Mouse (Mus musculus) gastrocnemius, postnatal 36 days (tissue): ENCODE measurements around the gene Sesn3. TPM values are rescaled to one million over a fixed set of nuclear protein-coding genes. Genes with fewer than 3 reads are reported as not detected.
"Not testable (repeated sequence)": the region's sequence is repeated elsewhere in the genome, so short reads cannot be mapped to it uniquely, and the experiment has no call there.

Experiments used
- DNase-seq, 2 experiments: peaks; one replicate each; pipeline ENCODE4 v3.0.0; 2022
- intact Hi-C: fragments of 180-260 bp; cut with DNase I; formaldehyde crosslinking; loops from one replicate; pipeline ENCODE4 v1.15.1; 2025
- total RNA-seq, 2 experiments: library from RNA; stranded (reverse); gene quantifications; 2 replicates each; pipeline ENCODE4 v1.2.3; 2021

The Sesn3 gene
- total RNA-seq, 2 experiments from 2014 or later: 20.6 to 24.4 TPM

DNA sequence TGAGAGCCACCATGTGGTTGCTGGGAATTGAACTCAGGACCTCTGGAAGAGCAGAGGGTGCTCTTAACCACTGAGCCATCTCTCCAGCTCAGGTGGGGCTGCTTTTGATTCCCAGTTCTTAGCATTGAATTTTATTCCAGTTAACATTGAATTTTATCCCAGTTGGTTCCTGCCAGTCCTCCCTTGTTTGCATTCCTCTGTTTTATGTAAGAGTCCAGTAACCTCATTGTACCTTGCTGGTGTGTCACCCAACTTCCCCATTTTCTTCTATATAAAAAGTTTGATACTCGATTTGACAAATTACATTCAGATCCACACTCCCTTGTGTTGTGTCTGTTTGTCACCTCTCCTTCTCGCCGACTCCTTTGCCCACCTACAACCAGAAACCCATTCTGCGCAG lies 71.0 kb downstream of the Sesn3 start:
- intact Hi-C loops: loop anchor here (5.0 kb wide), 1 partner anchor 1134 kb away; no protein-coding TSS in a partner anchor
- DNase-seq: not testable (repeated sequence)

DNA sequence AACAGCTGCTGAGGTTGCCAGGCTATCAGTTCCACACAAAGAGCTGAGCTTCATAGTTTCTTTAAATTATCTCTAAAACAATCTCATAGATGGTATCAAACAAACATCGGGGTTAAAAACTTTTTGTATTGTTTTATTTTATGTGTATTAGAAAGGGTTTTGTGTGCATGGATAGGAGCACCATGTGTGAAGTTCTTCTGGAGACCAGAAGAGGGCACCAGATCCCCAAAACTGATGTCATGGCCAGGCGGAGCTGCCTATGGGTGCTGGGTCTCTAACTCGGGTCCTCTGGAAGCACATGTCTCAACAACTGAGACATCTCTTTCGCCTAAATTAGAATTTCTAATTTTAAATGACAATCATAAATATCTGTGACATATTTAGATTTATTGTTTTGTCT lies 73.5 kb downstream of the Sesn3 start:
- DNase-seq: no peak
- intact Hi-C loops: loop anchor here (2.0 to 5.0 kb wide), 2 partner anchors 38 to 1136 kb away; no protein-coding TSS in a partner anchor

DNA sequence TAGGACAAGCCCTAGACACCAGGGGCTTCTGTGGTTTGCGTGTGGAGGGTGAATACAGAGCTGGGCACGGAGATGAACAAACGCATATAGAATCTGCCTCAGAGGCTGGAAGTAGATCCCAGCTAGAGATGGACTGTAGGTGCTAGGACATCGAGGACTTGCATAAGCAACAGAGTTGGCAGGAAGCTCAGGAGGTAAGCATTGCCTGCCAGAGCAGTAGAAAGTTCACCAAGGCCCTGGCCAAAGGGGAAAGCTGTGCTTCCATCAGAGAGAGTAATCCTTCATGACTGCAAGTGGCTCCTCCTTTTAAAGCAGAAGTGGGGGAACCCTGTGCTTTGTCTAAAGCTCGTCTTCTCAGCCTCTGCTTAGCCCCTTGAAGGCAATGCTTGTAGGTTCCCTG lies 74.5 kb downstream of the Sesn3 start:
- no peak for DNase-seq
- intact Hi-C loops: loop anchor here (2.0 to 5.0 kb wide), 2 partner anchors 37 to 1137 kb away; no protein-coding TSS in a partner anchor

DNA sequence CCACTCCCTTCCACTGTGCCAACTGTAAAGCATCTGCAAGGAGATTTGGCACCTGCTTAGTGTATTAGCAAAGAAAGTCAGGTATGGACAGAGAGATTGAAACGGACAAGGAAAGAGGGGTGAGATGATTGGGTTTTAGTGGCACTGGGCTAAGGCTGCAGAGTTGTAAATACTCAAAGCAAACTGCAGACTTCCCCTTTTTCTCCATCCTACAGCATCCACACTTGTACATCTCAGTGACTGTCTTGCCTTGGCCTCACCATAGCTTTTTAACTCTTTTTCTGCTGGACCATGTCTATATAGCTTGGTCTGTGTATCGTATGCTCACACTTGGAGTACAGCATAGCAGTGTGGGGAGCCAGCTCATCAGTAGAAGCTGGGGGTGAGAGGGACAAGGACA lies 75.9 kb downstream of the Sesn3 start:
- intact Hi-C loops: no loop called here
- no peak for DNase-seq

DNA sequence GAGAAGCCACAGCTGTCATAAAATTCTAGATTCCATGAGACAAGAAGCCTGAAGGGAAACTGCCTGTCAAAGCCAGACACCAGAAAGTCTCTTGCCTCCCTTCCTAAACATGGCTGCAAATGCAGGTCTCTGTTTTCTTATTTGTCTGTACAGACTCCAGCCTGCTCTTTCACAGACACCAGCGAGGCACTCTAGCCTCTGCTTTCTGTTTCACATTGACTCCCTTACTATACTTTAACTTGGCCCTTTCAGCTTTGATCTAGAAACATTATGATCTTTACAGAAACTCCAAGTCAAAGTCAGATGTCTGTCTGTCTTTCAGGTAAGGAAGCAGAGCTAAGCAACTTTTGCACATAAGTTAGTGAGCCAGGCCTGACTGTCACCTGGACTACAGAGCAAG lies 77.5 kb downstream of the Sesn3 start:
- intact Hi-C loops: no loop called here
- no peak for DNase-seq

DNA sequence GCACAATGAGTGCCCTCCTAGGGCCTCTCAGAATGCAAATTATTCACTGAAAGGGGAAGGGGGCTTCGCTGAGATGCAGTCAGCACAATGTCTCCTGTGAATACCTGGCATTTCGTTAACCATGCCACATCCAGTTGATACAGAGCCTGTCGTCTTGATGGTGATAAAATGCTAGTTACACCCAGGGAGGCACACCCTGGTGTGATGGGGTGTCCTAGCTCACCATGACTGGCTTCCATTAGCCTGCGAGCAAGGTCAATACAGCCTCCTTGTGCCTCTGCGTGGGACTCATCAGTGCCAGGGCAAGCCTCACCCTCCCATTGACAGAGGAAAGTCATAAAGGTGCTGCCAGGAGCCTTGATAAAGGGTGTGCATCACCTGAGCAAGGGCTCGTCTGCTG lies 80.0 kb downstream of the Sesn3 start:
- DNase-seq: no peak
- intact Hi-C loops: no loop called here

DNA sequence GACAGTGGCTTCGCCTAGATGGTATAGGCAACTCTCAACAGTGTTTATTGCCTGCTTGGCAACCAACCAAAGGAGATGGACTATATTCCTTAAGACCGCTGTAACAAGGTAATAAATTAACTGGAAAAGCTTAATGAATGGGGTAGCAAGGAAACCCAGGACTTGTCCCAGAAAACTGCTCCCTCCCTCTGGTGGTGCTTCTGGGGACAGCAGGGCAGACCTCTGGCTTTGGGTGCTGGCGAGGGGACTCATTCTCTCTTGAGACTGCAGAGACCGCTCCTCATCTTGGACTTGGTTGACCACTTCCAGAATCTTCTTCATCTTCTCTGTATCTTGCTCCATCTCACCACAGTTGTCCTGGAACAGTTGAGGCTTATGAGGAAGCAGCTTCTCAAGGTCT lies 82.2 kb downstream of the Sesn3 start:
- intact Hi-C loops: no loop called here
- DNase-seq: no peak

DNA sequence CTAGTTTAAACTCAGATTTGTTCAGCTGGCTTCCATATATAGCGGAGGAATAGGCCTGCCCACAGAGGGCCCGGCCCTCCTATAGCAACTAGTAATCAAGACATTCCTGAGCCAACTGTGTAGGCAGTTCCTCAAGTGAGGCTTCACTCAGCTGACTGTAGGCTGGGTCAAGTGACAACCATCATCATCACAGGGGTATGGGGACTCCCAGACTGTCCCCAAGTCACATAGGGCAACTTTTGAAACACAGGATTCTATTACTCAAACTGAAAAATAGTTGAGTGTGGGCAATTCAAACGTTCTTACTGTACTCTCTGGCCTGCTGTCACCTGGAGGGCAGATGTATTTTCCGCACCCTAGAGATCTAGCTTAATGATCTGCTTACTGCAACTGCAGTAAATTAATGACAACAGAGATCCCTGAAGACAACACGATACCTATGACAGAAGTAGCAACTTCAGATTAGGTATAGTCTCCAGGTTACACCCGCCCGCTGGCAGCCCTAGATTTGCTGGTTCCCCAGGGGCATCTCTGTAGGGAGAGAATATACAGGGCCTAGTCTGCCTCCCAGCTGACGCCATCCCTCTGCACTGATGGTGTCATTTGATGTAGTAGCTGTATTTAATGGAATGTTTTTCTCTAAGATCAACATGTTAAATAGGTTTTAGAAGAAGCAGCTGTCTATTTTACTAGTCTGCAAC lies 87.4 kb downstream of the Sesn3 start:
- intact Hi-C loops: no loop called here

DNA sequence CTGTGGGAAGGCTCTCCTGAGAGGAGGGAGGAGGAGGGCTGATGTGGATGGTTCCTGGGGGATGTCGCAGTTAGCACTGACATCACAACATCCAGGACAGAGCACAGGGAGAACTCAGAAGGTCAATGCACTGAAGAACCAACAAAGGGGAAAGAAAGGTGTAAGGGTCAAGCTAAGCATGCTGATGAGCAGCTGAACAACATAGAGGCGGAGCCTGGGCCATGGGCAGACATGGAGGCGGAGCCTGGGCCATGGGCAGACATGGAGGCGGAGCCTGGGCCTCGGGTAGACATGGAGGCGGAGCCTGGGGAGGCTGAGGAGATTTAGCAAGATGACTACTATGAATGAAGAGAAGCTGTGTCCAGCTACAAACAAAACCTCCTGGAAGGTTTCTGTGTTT lies 88.7 kb downstream of the Sesn3 start:
- intact Hi-C loops: no loop called here
- DNase-seq: no peak

More for the DNA sequence above, 87.4 kb downstream of the Sesn3 start:
- DNase-seq: no peak

DNA sequence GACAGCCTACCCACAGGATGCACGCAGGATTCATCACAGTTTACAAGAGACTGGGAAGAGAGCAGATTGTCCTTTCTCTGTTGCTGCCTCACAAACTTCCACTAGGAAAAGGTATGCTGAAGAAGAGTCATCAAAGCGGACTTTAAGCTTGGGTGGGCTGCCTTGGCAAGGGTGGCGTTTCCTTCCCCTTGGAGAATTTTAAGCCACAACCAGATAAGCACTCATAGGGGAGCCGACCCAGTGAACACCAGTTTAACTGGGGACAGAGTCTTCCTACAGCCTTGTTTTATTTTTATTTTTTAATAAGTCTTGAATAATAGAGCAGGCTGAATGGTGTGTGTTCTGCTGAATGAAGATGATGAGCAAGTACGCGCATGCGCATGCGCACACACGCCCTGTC lies 89.9 kb downstream of the Sesn3 start:
- intact Hi-C loops: no loop called here
- no peak for DNase-seq

DNA sequence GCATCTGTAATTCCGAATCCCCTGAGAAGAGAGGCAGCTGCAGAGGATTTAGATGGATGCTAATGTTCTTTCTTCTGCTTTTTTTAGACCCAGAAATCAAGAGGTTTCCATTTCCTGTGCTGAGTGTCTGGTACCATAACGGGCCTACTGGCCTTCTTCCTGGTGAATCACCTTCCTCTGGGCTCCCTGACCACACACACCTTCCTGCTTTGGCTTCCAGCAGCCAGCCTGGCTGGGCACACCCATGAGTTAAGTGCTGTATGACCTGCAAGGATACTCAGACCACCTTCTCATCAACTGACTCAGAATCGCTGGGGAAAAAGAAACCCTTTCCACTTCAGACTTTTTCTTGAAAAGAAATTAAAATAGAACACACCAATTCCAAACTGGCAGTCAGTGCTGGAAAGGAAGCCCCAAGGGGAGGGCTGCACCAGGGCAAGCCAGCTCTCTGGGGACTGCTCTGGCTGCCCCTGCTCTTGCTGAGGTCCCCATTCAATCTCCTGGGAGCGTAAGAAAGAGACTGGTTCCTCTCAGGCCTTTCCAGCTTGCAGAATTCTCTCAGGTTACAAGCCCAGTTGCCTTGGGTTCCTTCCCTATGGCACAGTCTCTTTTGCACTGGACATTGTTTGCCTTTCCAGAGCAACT lies 90.7 kb downstream of the Sesn3 start:
- DNase-seq: no peak
- intact Hi-C loops: no loop called here

DNA sequence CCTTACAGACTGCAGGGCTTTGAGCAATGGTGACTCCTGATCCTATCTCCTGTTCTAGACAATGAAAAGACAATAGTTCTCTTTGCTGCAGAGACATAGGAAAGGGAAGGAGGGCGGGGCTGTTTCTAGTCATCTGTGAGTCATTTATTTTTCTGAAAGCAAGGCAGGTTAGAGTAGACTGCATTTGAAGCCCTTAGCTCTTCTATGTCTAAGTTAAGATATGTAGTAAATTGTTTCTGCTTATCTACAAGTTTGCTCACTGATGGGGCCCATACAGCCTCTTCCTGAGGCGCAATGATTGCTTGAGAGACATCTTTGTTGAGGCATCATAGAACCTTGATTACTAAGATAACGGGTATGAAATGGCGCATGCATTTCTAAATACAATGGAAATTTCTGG lies 93.0 kb downstream of the Sesn3 start:
- intact Hi-C loops: no loop called here
- DNase-seq: no peak

DNA sequence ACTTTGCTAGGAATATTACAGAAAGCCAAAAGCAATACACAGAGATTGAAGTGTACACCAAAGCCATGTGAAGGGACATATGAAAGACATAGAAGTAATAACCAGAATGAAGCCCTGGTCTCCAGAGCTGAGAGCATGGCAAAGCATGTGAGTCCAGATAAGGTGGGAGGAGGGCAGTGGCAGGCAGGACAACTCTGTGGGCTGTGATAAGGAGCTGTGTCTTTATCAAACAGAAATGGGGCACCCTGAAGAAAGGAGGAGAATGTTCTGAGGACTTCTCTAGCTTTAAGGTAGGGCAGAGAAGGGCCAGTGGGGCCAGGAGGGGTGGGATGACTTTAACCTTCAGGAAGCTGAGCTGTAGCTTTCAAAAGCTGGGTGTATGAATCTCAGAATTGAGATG lies 94.4 kb downstream of the Sesn3 start:
- intact Hi-C loops: no loop called here
- DNase-seq: no peak

DNA sequence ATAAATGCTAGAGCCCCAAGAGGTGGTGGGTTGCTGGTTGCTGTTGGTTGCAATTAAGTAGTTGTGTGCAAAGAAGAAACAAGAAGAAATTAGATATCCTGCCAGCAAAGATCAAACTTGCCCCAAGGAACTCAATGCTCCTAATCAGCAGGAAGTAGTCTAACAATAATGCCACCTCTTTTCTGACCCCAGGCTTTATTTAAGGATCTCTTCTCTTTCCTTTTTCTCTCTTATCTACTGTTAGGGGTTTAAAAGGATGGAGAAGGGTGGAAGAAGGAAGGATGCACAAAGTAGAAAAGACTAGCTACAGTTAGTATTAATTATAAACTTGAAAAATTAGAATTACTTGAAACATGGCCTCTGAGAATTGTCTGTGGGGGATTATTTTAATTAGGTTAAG lies 97.6 kb downstream of the Sesn3 start:
- DNase-seq: no peak
- intact Hi-C loops: no loop called here

DNA sequence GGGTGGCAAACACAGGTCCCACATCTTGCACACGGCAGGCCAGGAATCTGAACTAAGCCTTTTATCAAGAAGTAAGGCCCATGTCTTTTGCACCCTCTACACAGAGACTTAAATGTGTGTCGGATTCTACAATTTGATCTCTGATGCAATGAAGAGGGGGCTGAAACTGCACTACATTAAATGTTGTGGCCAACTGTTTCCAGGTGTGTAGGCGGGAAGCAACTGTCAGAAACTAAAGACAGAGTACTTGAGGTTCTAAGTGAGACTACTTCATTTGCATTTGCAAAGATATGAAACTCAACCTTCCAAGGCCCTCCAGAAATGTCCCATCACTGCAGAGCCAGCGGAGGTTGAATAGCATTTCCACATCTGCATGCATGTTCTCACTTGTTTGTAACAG lies 101.3 kb downstream of the Sesn3 start:
- no peak for DNase-seq
- intact Hi-C loops: no loop called here

DNA sequence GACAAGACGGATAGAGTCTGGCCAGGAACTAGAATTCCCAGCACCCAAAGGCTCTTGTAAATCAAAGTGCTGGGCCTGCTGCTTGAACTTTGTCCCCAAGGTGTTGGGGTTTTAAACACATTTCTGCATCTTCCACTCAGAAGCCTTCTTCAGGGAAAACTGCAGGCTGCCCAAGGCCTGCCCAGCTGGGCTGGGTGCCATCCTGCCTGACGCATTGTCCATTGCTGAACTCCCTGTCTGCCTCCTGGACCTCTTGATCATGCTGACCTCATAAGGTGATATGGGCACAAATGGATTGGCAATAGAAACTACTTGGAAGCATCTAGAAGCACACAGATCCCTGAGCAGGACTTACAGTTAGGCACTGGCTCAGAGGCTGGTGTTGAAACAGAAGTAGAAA lies 103.3 kb downstream of the Sesn3 start:
- no peak for DNase-seq
- intact Hi-C loops: no loop called here

DNA sequence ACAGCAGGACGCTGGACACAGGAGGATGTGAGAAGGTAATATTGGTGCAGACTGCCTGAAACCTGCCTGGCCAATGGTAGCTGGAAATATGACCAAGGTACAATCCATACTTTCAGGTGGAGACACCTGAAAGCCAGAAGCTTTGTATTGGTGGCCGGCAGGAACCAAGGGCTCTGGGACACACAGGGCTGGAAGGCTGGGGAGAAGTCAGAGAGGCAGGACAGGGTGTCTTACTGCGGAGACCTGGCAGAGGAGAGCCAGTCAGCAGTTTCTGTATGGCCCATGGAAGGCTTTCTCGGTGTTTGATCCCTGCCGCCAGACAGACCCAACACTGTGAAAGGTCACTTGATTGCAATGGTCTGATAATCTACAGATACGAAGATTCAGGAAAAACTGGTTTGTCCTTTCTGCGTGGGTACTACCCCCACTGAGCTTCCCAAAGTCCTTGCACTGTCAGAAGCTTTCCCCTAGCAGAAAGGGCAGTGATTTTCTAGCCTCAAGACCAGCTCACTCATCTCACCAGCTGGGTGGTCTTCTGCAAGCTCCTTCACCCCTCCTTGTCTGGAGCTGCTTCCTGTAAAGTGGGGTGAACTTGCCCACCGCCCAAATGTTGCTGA lies 105.0 kb downstream of the Sesn3 start:
- no peak for DNase-seq
- intact Hi-C loops: no loop called here

DNA sequence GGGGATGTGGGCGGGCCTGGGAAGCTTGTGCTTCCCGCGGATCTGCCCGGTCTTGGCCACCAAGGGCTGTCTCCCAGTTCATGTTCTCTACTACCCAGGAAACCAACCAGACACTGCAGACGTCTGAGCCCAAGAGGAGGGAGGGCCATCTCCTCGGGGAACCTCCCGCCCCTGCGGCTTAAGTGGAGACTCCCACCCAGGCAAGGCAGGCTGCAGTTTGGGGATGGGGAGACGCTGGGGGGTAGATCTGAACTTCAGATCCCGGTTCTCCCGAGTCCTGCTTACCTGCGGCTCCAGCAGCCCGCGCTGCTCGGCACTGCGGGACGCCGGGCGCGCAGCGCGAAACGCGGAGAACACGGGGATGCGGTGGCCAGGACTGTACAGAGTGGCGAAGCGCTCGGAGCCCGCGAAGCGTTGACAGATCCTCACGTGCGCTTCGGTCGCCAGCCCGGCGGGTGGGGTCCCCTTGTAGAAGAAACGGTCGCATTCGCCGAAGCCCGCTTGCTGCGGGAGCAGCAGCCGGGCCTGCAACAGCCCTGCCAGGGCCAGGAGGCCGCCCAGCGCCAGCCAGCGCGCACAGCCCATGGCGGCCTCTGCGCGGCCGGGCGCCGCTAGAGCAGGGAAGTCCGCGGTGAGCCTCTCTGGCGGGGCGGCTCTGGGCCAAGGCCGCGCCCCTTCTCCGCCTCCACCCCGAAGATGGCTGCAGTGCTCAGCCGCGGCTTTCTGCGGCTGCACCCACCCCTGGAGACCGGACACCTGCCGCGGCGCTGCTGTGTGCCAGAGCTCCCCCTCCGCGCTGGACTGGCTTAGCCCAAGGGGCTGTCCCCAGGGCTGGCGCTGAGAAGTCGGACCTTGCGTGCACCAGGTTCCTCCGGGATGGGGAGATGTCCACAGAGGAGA lies 105.8 kb downstream of the Sesn3 start:
- intact Hi-C loops: no loop called here
- DNase-seq: peak; percentile 81

DNA sequence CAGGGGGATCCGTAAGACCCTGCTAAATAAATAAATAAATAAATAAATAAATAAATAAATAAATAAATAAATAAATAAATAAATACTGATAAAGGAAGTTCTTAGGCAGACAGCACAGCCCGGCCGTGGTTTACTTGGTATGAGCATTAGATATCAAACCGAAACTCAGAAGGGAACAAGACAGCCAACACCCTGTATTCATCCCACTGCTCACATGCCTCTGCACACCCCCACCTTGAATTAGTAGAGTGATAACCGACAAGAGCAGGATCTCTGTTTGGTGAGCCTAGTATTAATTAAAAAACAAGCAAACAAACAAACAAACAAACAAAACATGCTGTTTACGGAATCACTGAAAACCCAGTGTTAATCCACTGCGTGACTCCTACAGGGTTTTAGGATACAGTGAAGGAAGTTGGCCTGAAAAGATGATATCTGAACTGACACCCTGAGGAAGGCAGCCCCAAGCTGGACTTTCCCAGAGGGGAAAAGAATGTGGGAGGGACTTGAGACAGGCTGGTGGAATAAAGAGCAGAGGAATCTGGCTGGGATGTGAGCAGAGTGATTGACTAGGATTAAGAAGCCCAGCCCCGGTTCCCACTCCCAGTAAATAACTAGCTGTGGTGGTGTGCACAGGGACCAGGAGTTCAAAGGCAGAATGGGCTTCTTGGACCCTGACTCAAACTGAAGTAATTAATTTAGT lies 106.6 kb downstream of the Sesn3 start, which contains the start of gene Endod1:
TSS of gene Endod1 (minus strand) at position 155 of the 703 bp plus-strand sequence.
- intact Hi-C loops: no loop called here
- no peak for DNase-seq

DNA sequence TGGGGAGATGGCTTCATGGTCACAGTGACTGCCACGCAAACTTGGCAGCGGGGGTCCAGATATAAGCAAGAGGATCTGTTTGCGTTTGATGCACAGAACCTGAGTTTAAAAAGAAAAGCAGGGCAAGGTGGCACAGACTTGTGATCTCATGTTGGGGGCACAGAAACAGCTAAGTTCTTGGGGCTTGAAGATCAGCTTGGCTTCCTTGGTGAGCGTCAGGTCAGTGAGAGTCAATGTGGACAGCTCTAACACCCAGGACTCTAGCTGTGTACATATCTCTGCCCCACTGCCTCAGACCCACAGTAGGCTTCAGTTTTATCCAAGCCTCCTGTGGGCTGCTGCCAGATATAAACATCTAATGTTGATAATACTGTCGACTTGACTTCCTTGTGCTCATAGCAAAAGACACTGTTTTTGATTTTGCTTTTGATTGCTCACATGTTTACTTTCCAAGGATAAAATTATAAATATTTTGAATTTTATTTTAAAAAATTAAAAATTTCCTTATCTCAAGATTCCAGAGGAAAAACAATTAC lies 107.5 kb downstream of the Sesn3 start:
- intact Hi-C loops: no loop called here
- no peak for DNase-seq
